Mouse (Mus musculus) midbrain, embryonic 12.5 days (tissue): ENCODE measurements around the gene Klhdc7a. TPM values are rescaled to one million over a fixed set of nuclear protein-coding genes. Genes with fewer than 3 reads are reported as not detected.

Experiments used
- ATAC-seq: fragments of 200-750 bp; cut with Nextera tagmentation; 2 replicates; pipeline ENCODE4 v1.8.0; 2017; ENCODE audit warnings: low read depth, moderate TSS enrichment, moderate library complexity; ENCODE audit not compliant: low FRiP score
- H3K27ac ChIP-seq: fragments of 300-500 bp; sonication (generic); replicated peaks from 2 replicates; pipeline ENCODE4 v1.5.1; 2016; ENCODE audit warnings: mild to moderate bottlenecking
- H3K27me3 ChIP-seq: fragments of 300-500 bp; sonication (generic); 2 replicates; pipeline ENCODE4 v1.6.1; 2016; ENCODE audit warnings: mild to moderate bottlenecking
- H3K36me3 ChIP-seq: fragments of 300-500 bp; sonication (generic); 2 replicates; pipeline ENCODE4 v1.6.1; 2016
- H3K4me1 ChIP-seq: fragments of 300-500 bp; sonication (generic); 2 replicates; pipeline ENCODE4 v1.6.1; 2016
- H3K4me2 ChIP-seq: fragments of 300-500 bp; sonication (generic); replicated peaks from 2 replicates; pipeline ENCODE4 v1.6.1; 2016; ENCODE audit warnings: mild to moderate bottlenecking, moderate library complexity
- H3K4me3 ChIP-seq: fragments of 300-500 bp; sonication (generic); 2 replicates; pipeline ENCODE4 v1.5.1; 2016; ENCODE audit warnings: mild to moderate bottlenecking
- H3K9ac ChIP-seq: fragments of 300-500 bp; sonication (generic); replicated peaks from 2 replicates; pipeline ENCODE4 v1.6.1; 2016; ENCODE audit warnings: mild to moderate bottlenecking, moderate library complexity
- H3K9me3 ChIP-seq: fragments of 300-500 bp; sonication (generic); 2 replicates; pipeline ENCODE4 v1.6.1; 2016; ENCODE audit warnings: mild to moderate bottlenecking
- WGBS: fragments of 180-500 bp; shearing (Covaris S2); methylation state at CpG from one replicate; pipeline ENCODE4 v1.1.7; 2016; 5-methylcytosine and 5-hydroxymethylcytosine counted together
- polyA plus RNA-seq: library from polyadenylated mRNA; unstranded; fragments of >200 nt; fragmentation: Nextera tagmentation; extraction: Ambion mirVana; gene quantifications from 2 replicates; pipeline ENCODE4 v1.2.1, GENCODE M21; 2016

Klhdc7a gene
- 0.28 and 0.41 TPM in 2 replicates for polyA plus RNA-seq

GRCm38 (mm10) chr4:139967922-139968321 is at the start of gene Klhdc7a:
Gene Klhdc7a (minus strand): TSS chr4:139968026.
- 50% methylated on average over 4 of the region's 4 CpGs for WGBS
- H3K4me1 ChIP-seq, result peaks cover 4% of the 10 kb centered on the region; the same call in 1 of the 2 replicates
- no peak for ATAC-seq
- H3K27me3 ChIP-seq, result peaks cover 17% of the 10 kb centered on the region; the same call in 1 of the 2 replicates
- no peak within 1 kb of the TSS for H3K9ac ChIP-seq
- no peaks in the 10 kb centered on the region for H3K36me3 ChIP-seq
- no peak within 1 kb of the TSS for H3K4me3 ChIP-seq
- no peaks in the 10 kb centered on the region for H3K9me3 ChIP-seq
- H3K4me2 ChIP-seq, result no peak within 1 kb of the TSS
- H3K27ac ChIP-seq, result no peak within 1 kb of the TSS

- peak overlapping the region; percentile 42; the same call in 1 of the 2 replicates for H3K27ac ChIP-seq
Observed at GRCm38 (mm10) chr4:140015916-140016315, 48.1 kb upstream of the Klhdc7a start.

GRCm38 (mm10) chr4:140010728-140011470 is 43.1 kb upstream of the Klhdc7a start:
- ATAC-seq, result peak; percentile 80
- Histone ChIP-seq H3K27ac (peak overlapping the region; percentile 15; the same call in 1 of the 2 replicates), H3K27me3 (peaks cover 26% of the 10 kb centered on the region; the same call in 1 of the 2 replicates), H3K4me2 (no peak overlapping the region), H3K9ac (no peak overlapping the region), H3K4me1 (peaks cover 11% of the 10 kb centered on the region), H3K9me3 (no peaks in the 10 kb centered on the region), H3K36me3 (no peaks in the 10 kb centered on the region), H3K4me3 (no peak overlapping the region)
- WGBS, result 68% methylated on average over 11 of the region's 11 CpGs

More at GRCm38 (mm10) chr4:140015916-140016315, 48.1 kb upstream of the Klhdc7a start:
- H3K4me2 ChIP-seq, result no peak overlapping the region
- no peaks in the 10 kb centered on the region for H3K36me3 ChIP-seq
- no peak overlapping the region for H3K4me3 ChIP-seq
- H3K9me3 ChIP-seq, result no peaks in the 10 kb centered on the region
- peaks cover 9% of the 10 kb centered on the region for H3K4me1 ChIP-seq
- no peak for ATAC-seq
- H3K9ac ChIP-seq, result no peak overlapping the region
- H3K27me3 ChIP-seq, result peaks cover 5% of the 10 kb centered on the region; the same call in 1 of the 2 replicates
- WGBS, result 75% methylated on average over 7 of the region's 7 CpGs

- H3K36me3 ChIP-seq, result no peaks in the 10 kb centered on the region
- WGBS, result 27% methylated on average over 5 of the region's 5 CpGs
- H3K9me3 ChIP-seq, result no peaks in the 10 kb centered on the region
- H3K4me2 ChIP-seq, result peak overlapping the region; percentile 42
- no peak for ATAC-seq
- H3K27me3 ChIP-seq, result peaks cover 65% of the 10 kb centered on the region
- no peak overlapping the region for H3K27ac ChIP-seq
- no peak overlapping the region for H3K9ac ChIP-seq
- peaks cover 14% of the 10 kb centered on the region for H3K4me1 ChIP-seq
- peak overlapping the region; percentile 21; the same call in 1 of the 2 replicates for H3K4me3 ChIP-seq
Observed at GRCm38 (mm10) chr4:140004932-140005331, 37.1 kb upstream of the Klhdc7a start.

DNA sequence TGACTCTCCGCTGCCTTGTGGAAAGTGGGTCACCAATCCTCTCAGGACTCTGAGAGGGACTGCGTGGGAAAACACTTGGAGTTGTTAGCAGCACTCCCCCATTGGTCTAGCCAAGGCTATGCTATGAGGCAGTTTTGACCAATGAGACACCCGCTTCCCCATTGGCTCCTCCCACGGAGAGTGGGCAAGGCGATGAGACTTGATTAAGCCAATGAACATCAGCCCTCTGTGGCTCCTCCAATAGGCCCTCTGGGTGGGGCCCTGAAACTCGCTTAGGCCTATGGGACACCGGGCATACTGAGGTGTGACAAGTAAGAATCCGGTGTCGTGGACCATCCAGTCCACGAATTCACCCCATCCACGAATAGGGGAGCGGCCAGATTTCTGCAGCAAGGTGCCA is 36.3 kb upstream of the Klhdc7a start:
- H3K36me3 ChIP-seq, result no peaks in the 10 kb centered on the region
- H3K27me3 ChIP-seq, result peaks cover 61% of the 10 kb centered on the region
- H3K4me3 ChIP-seq, result peak overlapping the region; percentile 21
- WGBS, result 14% methylated on average over 12 of the region's 12 CpGs
- H3K27ac ChIP-seq, result no peak overlapping the region
- peaks cover 14% of the 10 kb centered on the region for H3K4me1 ChIP-seq
- H3K4me2 ChIP-seq, result peak overlapping the region; percentile 42
- no peak for ATAC-seq
- no peak overlapping the region for H3K9ac ChIP-seq
- no peaks in the 10 kb centered on the region for H3K9me3 ChIP-seq

DNA sequence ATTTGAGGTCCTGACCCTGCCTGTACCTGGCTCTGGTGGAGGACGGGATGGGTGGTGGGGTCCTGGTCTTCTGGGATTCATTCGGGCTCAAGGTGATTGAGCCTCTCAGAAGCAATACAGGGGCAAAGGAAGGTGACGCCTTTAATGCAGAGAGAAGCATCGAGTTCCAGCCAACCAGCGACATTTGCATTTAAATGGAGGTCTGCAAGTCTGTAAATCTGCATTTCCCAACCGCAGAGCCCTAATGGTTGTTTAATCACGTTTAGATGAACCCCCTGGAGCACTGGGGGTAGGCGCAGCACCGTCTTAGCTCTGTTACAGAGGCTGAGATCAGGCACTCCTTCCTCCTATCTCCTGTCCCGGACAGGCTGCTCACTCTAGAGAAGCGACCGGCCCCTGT is 34.2 kb upstream of the Klhdc7a start:
- Histone ChIP-seq H3K9me3 (no peaks in the 10 kb centered on the region), H3K27ac (no peak overlapping the region; the same call in 1 of the 2 replicates), H3K36me3 (no peaks in the 10 kb centered on the region), H3K27me3 (peaks cover 55% of the 10 kb centered on the region), H3K4me3 (no peak overlapping the region), H3K4me2 (0 out of 2 replicates have a peak overlapping the region, but pooled peaks have one; percentile 5), H3K9ac (no peak overlapping the region), H3K4me1 (peaks cover 19% of the 10 kb centered on the region)
- WGBS, result 10% methylated on average over 12 of the region's 12 CpGs
- no peak for ATAC-seq

DNA sequence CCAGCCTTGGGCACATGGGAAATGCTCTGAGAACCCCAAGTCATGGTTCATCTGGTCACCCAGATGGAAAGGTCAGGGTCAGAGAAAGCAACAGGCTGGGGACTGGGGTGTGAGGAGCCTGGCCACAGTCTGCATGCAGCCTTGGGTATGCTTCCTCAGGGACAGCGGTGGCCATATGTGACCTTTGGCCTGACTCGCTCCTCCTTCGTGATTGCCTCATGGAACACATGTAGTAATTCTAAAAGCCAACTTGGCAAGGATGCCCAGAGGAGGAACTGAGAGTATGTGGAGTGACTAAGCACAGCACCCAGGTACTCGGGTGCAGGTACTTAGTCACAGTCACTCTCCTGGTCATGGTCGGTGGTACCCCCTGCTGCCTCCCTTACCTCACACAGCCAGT is 33.1 kb upstream of the Klhdc7a start:
- H3K9ac ChIP-seq, result no peak overlapping the region
- H3K4me2 ChIP-seq, result no peak overlapping the region
- no peak overlapping the region for H3K4me3 ChIP-seq
- H3K27me3 ChIP-seq, result peaks cover 46% of the 10 kb centered on the region
- no peak for ATAC-seq
- peaks cover 19% of the 10 kb centered on the region for H3K4me1 ChIP-seq
- no peaks in the 10 kb centered on the region for H3K9me3 ChIP-seq
- WGBS, result 87% methylated on average over 5 of the region's 5 CpGs
- H3K36me3 ChIP-seq, result no peaks in the 10 kb centered on the region
- H3K27ac ChIP-seq, result no peak overlapping the region

DNA sequence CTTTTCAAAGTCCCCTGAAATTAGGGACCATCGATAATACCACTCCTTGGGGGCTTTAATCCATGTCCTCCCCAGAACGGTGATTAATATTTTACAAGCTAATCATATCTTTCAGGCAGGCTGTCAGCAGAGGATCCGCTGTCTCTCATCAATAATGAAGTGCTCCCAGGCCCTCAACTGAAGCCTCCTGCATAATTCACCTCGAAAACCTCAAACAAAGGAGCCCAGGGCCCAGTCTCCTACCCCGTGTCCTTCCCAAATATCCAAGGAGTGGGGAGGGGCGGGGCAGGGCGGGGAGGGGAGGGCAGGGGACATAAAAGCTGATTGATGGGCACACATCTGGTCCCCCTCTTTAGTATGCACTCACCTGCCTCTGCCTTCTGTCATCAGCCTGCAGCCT is 31.2 kb upstream of the Klhdc7a start:
- Histone ChIP-seq H3K4me3 (no peak overlapping the region), H3K4me2 (no peak overlapping the region), H3K9ac (no peak overlapping the region), H3K27me3 (peaks cover 32% of the 10 kb centered on the region), H3K9me3 (no peaks in the 10 kb centered on the region), H3K4me1 (peaks cover 30% of the 10 kb centered on the region), H3K27ac (0 out of 2 replicates have a peak overlapping the region, but pooled peaks have one; percentile 1), H3K36me3 (no peaks in the 10 kb centered on the region)
- 38% methylated on average over 7 of the region's 7 CpGs for WGBS
- ATAC-seq, result 0 out of 2 replicates have a peak, but pooled peaks have one; percentile 48

DNA sequence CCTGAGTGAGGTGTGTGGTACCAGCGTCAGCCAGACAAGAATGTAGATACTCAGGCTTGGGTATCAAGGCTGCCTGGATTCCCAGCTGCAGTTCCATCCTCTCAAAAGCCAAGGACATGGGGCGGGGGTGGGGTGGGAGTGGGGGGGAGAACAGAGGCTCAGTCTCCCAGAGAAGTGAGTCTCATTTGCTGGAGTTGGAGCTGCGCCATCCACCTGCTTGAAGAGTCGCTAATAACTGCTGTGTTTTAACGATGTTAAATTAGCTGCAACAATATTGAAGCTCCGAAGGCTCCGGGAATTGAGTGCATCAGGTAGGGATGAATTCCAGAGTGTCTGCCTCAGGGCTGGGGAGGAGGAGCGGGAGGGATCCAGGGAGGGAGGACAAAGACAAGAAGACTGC is 27.8 kb upstream of the Klhdc7a start:
- Histone ChIP-seq H3K9ac (no peak overlapping the region), H3K36me3 (no peaks in the 10 kb centered on the region), H3K9me3 (no peaks in the 10 kb centered on the region), H3K4me1 (peaks cover 34% of the 10 kb centered on the region), H3K4me2 (no peak overlapping the region), H3K27me3 (peaks cover 4% of the 10 kb centered on the region; the same call in 1 of the 2 replicates), H3K27ac (no peak overlapping the region), H3K4me3 (no peak overlapping the region)
- 69% methylated on average over 8 of the region's 8 CpGs for WGBS
- no peak for ATAC-seq

DNA sequence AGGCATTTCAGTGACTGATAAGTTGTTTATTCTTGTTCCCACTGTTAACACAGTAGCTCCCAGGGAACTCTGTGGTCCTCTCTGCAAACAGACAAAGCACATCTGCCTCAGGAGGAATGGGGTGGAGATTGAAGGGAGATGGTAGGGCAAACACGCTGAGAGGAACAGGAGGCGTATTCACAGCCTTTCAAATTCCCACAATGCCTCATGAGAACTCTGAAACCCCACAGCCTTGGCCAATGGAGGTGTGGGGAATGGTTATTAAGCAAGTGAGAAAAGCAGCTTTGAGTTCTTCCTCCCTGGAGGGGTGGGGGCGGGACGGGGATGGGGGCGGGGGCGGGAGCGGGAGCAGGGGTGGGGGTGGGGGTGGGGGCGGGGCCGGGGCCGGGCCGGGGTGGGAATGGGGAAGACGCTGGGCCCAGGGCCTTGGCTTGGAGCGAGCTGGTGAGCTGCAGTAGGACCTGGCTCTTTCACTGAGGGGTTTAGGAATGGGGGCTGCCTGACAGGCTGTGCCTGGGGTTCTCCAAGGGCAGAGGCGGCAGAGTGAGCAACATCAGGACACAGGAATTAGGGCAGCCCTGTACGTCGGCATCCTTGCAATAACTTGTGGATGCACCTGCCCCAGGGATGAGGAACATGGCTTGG is 25.4 kb upstream of the Klhdc7a start:
- 16% methylated on average over 6 of the region's 16 CpGs for WGBS
- Histone ChIP-seq H3K4me2 (peak overlapping the region; percentile 36), H3K4me3 (no peak overlapping the region), H3K36me3 (no peaks in the 10 kb centered on the region), H3K9ac (no peak overlapping the region; the same call in 1 of the 2 replicates), H3K4me1 (peaks cover 29% of the 10 kb centered on the region), H3K27ac (peak overlapping the region; percentile 80), H3K27me3 (no peaks in the 10 kb centered on the region; the same call in 1 of the 2 replicates), H3K9me3 (no peaks in the 10 kb centered on the region)
- ATAC-seq, result peak; percentile 66; the same call in 1 of the 2 replicates

DNA sequence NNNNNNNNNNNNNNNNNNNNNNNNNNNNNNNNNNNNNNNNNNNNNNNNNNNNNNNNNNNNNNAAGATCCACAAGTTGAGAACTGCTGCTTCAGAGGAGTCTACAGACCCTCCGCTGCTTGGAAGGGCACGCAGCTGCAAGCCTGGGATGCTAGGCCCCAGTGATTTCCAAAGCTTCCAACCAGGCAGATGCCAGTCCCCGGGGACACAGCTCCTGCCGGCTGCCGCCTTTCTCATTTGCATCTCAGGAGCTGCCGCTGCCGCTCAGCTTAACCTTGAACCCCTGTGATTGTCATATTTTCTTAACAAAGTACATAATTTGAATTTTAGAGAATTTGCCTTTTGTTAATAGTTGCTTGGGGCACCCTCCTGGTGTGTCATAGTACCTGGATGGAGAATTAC is 19.1 kb upstream of the Klhdc7a start:
- Histone ChIP-seq H3K9ac (no peak overlapping the region), H3K36me3 (no peaks in the 10 kb centered on the region), H3K27ac (peak overlapping the region; percentile 36), H3K4me2 (no peak overlapping the region), H3K4me1 (peaks cover 21% of the 10 kb centered on the region), H3K9me3 (no peaks in the 10 kb centered on the region), H3K27me3 (no peaks in the 10 kb centered on the region), H3K4me3 (no peak overlapping the region)
- 5% methylated on average over 7 of the region's 7 CpGs for WGBS
- no peak for ATAC-seq

DNA sequence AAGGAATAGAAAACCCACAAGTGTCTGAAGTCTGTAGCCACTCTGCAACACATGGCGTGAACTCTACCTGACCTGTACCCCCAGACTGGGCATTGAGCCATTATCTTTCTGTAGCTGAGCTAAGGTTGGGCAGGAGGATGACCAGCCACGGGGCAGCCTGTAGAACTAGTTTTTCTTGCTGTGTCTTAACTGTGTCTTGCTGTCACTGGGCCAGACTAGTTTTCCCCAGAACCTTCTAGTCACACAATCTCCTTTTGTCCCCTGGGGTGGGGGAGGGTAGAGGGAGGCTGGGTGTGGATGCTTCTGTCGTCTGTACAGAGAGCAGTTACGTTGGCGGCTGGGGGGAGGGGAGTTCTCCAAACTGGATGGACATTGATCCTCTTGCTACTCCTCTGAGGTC is 10.9 kb upstream of the Klhdc7a start:
- no peak overlapping the region for H3K4me3 ChIP-seq
- no peaks in the 10 kb centered on the region for H3K36me3 ChIP-seq
- ATAC-seq, result no peak
- 51% methylated on average over 5 of the region's 5 CpGs for WGBS
- H3K4me1 ChIP-seq, result peaks cover 27% of the 10 kb centered on the region
- H3K9ac ChIP-seq, result no peak overlapping the region
- peaks cover 8% of the 10 kb centered on the region; the same call in 1 of the 2 replicates for H3K27me3 ChIP-seq
- H3K4me2 ChIP-seq, result no peak overlapping the region
- H3K9me3 ChIP-seq, result no peaks in the 10 kb centered on the region
- no peak overlapping the region for H3K27ac ChIP-seq
